Mouse (Mus musculus): ENCODE measurements around the gene Pcgf5.
A peak's percentile ranks its signal among the peaks of the same experiment; 100 is the strongest.
"Not testable (repeated sequence)": the region's sequence is repeated elsewhere in the genome, so short reads cannot be mapped to it uniquely, and the experiment has no call there.

Gene Pcgf5

GRCm38 (mm10) chr19:36388502-36388901 is 40.4 kb downstream of the Pcgf5 start:
- no peak for DNase-seq (ENCODE audit: low spot score)

DNA sequence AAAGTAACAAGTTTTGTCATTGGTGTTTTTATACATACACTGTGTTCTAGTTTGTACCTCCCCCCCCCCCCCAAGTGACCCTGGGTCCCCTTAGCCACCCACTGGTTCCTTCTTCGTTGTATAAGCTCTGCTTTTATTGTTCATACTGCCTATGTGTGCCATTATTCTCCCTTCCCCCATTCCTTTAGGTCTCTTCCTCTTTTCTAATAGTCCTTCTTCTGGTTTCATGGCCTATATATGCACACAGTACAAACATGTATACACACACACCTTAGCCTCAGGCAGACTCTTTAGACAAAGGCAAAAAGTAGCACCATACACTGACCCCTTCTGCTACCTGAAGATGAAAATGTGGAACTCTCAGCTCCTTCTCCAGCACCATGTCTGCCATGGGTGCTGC is 42.6 kb downstream of the Pcgf5 start:
- DNase-seq (ENCODE audit: low spot score) = no peak

GRCm38 (mm10) chr19:36398500-36398899 is 50.4 kb downstream of the Pcgf5 start:
- DNase-seq (ENCODE audit: low spot score) = no peak

- DNase-seq (ENCODE audit: low spot score) = peak; percentile 65
These were observed 60.4 kb downstream of the Pcgf5 start for GRCm38 (mm10) chr19:36408352-36409100.

DNA sequence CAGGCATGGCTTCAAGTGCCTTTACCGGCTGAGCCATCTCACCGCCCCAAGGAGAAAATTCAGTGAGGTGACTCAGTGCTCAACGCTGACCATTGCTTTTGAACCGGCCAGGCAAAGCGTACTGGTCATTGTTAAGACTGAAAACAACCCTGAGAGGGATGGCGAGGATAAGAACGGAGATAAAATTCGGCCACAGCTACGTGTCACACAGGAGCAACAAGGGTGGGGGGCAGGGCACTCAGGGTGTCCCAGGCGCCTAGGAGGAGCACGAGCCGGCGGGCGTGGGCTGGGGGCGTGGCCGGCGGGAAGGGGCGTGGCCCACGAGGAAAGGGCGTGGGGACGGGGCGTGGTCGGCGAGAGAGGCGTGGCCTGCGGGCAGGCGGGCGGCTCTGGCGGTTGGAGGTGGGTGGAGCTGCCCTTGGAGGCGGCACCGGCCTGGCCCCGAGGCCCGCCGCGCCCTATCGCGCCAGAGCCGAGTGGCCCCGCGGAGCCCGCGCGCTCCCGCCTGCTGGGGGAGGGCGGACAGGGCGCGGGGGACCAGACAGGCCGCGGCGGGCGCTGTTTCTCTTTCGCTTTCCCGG is 61.3 kb downstream of the Pcgf5 start:
- DNase-seq (ENCODE audit: low spot score) = peak; percentile 97

GRCm38 (mm10) chr19:36409861-36410392 is 61.8 kb downstream of the Pcgf5 start:
- DNase-seq (ENCODE audit: low spot score) = peak; percentile 15

DNA sequence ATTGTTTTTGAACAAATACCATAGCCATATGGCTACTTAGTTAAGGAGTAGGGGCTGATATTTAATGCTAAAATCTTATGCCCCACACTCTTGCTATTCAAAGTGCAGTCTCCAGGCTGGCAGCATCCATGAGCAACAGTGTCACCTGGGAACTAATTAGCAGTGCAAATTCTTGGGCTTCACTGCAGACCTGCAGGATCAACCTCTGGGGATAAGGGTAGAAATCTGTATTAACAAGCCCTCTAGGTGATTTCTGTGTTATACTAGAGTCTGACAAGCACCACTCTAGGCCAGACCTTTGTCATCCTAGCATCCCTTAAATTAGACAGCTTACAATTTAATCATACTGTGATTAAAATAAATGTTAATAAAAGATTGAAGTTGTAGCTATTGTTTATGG is 71.8 kb downstream of the Pcgf5 start:
- DNase-seq (ENCODE audit: low spot score) = no peak

GRCm38 (mm10) chr19:36427195-36427876 is 79.2 kb downstream of the Pcgf5 start:
- no peak for DNase-seq (ENCODE audit: low spot score)

- no peak for DNase-seq (ENCODE audit: low spot score)
These were observed 80.0 kb downstream of the Pcgf5 start for GRCm38 (mm10) chr19:36428116-36428515.

GRCm38 (mm10) chr19:36429354-36429753 is 81.2 kb downstream of the Pcgf5 start:
- DNase-seq (ENCODE audit: low spot score) = no peak

GRCm38 (mm10) chr19:36433161-36433560 is 85.1 kb downstream of the Pcgf5 start:
- DNase-seq (ENCODE audit: low spot score) = no peak

DNA sequence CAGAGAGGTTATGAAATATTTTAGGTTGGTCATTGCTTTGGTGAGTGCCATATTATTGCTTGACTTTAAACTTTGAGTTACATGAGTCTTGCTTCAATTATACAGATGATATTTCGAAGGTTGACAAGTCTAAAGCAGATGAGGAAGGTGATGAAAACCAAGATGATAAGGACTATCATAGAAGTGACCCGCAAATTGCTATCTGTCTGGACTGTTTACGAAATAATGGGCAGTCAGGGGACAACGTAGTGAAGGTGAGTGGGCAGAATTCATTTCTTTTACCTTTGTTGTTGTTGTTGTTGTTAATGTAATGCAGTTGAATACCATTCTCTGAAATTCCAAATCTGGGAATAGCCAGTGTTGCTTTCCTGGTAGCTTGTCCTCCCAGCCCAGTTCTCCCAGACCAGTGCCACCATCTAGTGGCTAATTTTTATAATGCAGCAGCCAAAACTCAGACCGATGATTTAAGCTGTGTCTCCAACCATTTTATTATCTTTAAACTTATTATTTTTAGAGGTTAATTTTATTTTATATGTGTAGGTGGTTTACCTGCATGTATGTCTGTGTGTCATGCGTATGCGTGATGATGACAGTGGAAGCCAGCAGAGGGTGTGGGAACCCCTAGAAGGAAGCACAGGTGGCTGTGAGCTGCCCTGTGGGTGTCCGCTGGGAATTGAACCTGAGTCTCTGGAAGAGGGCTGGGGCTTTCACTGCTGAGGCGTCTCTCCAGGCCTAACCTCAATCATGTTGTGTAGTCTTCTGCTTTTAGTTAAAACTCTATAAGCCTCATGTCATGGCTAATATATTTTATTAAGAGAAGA is 92.0 kb downstream of the Pcgf5 start:
- peak; percentile 23 for DNase-seq (ENCODE audit: low spot score)

DNA sequence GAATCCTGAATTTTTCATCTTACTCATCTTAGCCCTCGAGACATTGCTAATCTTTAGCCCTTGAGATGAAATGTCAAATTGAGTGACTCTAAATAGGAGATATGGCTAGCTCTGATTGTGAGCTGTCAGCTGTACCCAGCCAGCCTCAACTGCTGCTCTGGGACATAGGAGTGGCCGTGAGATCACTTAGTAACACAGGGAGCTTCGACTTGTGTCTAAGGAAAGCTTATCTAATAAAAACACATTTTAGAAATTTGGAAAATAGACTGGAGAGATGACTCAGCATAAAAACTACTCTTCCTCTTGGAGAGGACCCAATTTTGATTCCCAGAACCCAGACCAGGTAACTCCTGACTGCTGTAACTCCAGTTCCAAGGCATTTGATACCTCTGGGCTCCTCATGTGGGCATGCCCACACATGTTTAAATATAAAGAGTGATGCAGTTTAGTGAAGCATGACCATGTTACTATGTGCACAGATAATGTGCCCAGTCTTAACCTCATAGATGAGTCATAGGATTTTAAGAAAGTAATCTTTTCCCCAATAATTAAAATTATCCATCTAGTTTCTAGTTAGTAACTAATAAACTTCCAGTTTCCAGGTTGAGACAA is 103.0 kb downstream of the Pcgf5 start:
- DNase-seq (ENCODE audit: low spot score) = no peak

DNA sequence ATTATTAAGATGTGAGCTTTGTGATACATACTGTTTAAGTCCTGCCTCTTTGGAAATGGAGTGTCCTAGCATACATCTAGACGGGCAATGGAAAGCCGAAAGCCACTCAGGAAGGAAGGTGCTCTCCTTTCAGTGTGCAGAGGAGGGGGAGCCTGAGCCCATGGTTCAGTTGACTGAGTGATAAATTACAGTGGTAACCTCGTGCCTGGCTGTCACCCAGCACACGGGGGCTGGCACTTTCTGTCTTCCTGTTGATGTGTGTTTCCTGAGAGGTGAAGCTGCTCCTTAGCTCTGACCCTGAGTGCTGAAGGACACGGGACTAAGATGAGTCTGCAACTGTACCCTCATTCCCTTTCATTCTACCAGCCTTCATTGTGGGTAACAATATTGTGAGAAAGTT is 103.6 kb downstream of the Pcgf5 start:
- no peak for DNase-seq (ENCODE audit: low spot score)

- not testable (repeated sequence) for DNase-seq (ENCODE audit: low spot score)
These were observed 104.1 kb downstream of the Pcgf5 start for GRCm38 (mm10) chr19:36452210-36452609.

GRCm38 (mm10) chr19:36453451-36453850 is 105.3 kb downstream of the Pcgf5 start:
- no peak for DNase-seq (ENCODE audit: low spot score)

- peak; percentile 26 for DNase-seq (ENCODE audit: low spot score)
These were observed 122.0 kb downstream of the Pcgf5 start for GRCm38 (mm10) chr19:36470106-36470505.

DNA sequence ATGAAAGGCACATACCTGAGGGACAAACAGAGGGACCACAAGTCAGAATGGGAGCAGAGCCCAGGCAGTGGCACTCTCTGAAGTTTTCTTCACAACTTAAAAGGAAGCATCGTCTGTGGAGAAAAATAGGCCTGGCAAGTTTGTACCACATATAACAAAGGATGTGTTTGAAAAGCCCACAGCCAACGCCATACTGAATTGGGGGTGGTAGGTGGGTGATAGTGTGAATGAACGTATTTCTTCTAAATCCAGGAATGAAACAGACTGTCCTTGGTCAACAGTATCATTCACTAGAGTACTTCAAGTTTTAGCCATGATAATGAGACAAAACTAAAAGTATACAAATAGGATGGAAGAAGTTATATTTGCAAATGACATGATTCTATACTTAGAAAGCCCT is 123.2 kb downstream of the Pcgf5 start:
- DNase-seq (ENCODE audit: low spot score) = no peak

- DNase-seq (ENCODE audit: low spot score) = no peak
These were observed 128.5 kb downstream of the Pcgf5 start for GRCm38 (mm10) chr19:36476596-36476995.

- no peak for DNase-seq (ENCODE audit: low spot score)
These were observed 129.0 kb downstream of the Pcgf5 start for GRCm38 (mm10) chr19:36477151-36477550.

DNA sequence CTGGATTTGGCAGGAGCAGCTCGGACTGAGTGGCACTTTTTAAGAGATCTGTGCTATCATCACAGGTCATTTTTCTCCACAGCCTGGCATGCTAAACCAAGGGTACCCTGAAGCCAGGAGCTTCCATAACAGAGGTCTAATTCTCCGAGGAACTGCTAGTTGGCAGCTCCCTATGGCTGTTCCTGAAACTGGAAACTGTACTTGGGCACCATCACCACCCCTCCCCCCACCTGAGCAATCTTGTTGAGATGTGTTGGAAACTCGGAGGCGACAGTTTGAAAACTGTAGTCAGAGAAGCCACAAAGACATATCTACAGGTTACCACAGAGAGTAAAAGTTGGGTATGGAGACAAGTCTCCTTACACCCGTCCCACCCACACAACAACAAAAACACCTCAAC is 129.6 kb downstream of the Pcgf5 start:
- DNase-seq (ENCODE audit: low spot score) = no peak

- DNase-seq (ENCODE audit: low spot score) = no peak
These were observed 142.8 kb downstream of the Pcgf5 start for GRCm38 (mm10) chr19:36490911-36491310.

All from yolk sac, embryonic 10.5 days (tissue).